Mouse (Mus musculus): ENCODE data around the gene Fam69b. TPM values are rescaled to one million over a fixed set of nuclear protein-coding genes. Genes with fewer than 3 reads are reported as not detected.

Gene Fam69b
- total RNA-seq, 4 experiments from 2014 or later: 66.1 to 70.8 (median 68.5) TPM

GRCm38 (mm10) chr2:26597810-26598209, 30.4 kb upstream of the Fam69b start:
- no peak for DNase-seq (ENCODE audit: low spot score in 2 of 2)

GRCm38 (mm10) chr2:26598462-26598861, 29.8 kb upstream of the Fam69b start:
- DNase-seq (ENCODE audit: low spot score in 2 of 2): no peak

- no peak for DNase-seq (ENCODE audit: low spot score in 2 of 2)
Measured at GRCm38 (mm10) chr2:26599965-26600364, 28.3 kb upstream of the Fam69b start.

GRCm38 (mm10) chr2:26600664-26601063, 27.6 kb upstream of the Fam69b start:
- no peak for DNase-seq (ENCODE audit: low spot score in 2 of 2)

GRCm38 (mm10) chr2:26601595-26601994, 26.7 kb upstream of the Fam69b start:
- no peak for DNase-seq (ENCODE audit: low spot score in 2 of 2)

GRCm38 (mm10) chr2:26602631-26603030, 25.6 kb upstream of the Fam69b start:
- no peak for DNase-seq (ENCODE audit: low spot score in 2 of 2)

GRCm38 (mm10) chr2:26603159-26603558, 25.1 kb upstream of the Fam69b start:
- no peak for DNase-seq (ENCODE audit: low spot score in 2 of 2)

- DNase-seq (ENCODE audit: low spot score in 2 of 2): no peak
Measured at GRCm38 (mm10) chr2:26603720-26604671, 24.3 kb upstream of the Fam69b start, which contains the start of gene Agpat2. Agpat2 (minus strand) TSS chr2:26604417.

- no peak for DNase-seq (ENCODE audit: low spot score in 2 of 2)
Measured at GRCm38 (mm10) chr2:26605331-26605730, 22.9 kb upstream of the Fam69b start.

- DNase-seq (ENCODE audit: low spot score in 2 of 2): no peak
Measured at GRCm38 (mm10) chr2:26606579-26606978, 21.7 kb upstream of the Fam69b start.

- DNase-seq (ENCODE audit: low spot score in 2 of 2): no peak
Measured at GRCm38 (mm10) chr2:26607056-26607910, 21.0 kb upstream of the Fam69b start.

GRCm38 (mm10) chr2:26608781-26609180, 19.5 kb upstream of the Fam69b start:
- DNase-seq (ENCODE audit: low spot score in 2 of 2): no peak

- DNase-seq (ENCODE audit: low spot score in 2 of 2): no peak
Measured at GRCm38 (mm10) chr2:26609261-26609661, 19.0 kb upstream of the Fam69b start.

GRCm38 (mm10) chr2:26610526-26610925, 17.7 kb upstream of the Fam69b start:
- no peak for DNase-seq (ENCODE audit: low spot score in 2 of 2)

- DNase-seq (ENCODE audit: low spot score in 2 of 2): no peak
Measured at GRCm38 (mm10) chr2:26611054-26611453, 17.2 kb upstream of the Fam69b start.

GRCm38 (mm10) chr2:26611896-26612295, 16.4 kb upstream of the Fam69b start:
- no peak for DNase-seq (ENCODE audit: low spot score in 2 of 2)

- DNase-seq (ENCODE audit: low spot score in 2 of 2): no peak
Measured at GRCm38 (mm10) chr2:26614903-26615302, 13.4 kb upstream of the Fam69b start.

- no peak for DNase-seq (ENCODE audit: low spot score in 2 of 2)
Measured at GRCm38 (mm10) chr2:26615459-26616124, 12.7 kb upstream of the Fam69b start.

- no peak for DNase-seq (ENCODE audit: low spot score in 2 of 2)
Measured at GRCm38 (mm10) chr2:26617331-26617730, 10.9 kb upstream of the Fam69b start.

GRCm38 (mm10) chr2:26617928-26618327, 10.3 kb upstream of the Fam69b start:
- DNase-seq (ENCODE audit: low spot score in 2 of 2): no peak

- DNase-seq (ENCODE audit: low spot score in 2 of 2): no peak
Measured at GRCm38 (mm10) chr2:26621246-26621645, 7.0 kb upstream of the Fam69b start.

All from layer of hippocampus, adult 8-10 months (tissue).